ENCODE assay signal across 12 mouse cellular contexts in the genomic region with DNA sequence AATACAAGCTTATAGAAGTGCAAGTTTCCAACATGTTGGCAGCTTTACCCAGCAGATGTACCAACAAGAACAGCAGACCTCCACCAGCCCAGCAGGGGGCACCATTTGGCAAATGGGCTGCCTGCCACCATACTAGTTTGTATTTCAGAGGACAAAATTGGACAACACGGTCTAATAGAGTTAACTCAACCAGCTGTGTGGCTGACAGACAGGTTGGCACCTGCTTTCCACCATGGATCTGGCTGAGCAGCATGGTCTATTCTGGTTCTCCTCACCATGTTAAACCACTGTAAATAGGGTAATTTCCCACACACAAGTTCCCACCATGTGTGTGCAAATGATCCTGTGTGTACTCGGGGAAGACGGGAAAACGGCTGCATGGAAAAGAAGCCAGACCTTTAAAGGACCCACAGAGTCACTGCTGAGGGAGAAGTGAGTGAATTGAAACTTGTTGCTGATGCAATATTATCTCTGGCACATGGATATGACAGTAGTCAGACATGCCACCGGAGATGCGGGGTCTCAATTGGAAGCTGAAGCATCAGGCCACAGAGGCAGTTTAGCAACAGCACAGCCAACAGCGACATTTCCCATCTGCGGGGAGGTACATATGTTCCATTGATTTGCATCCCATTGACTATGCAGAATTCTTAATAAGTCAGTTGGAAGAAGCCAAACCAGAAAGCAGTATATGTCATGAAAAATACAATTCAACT.
DNase-seq lines count a peak whose midpoint lies in the region; ATAC-seq and TF ChIP-seq lines count a peak whose summit lies in the region.
"Had no signal": no experiment of that assay in that cellular context is flagged by ENCODE, and none has a peak within 500 bp of the region (broad histone marks: within the 10 kb centered on the region; RNA-seq: fewer than 3 reads in every experiment).

No protein-coding gene starts in this region.

- H3K4me2 ChIP-seq in intestine, postnatal 0 days (replicated peaks; ENCODE audit: low read depth) = no peak overlapping the region
- no peak overlapping the region for H3K4me2 ChIP-seq in intestine, embryonic 16.5 days (ENCODE audit: low read depth, low read length)
- no peak overlapping the region for H3K4me2 ChIP-seq in CH12.LX (ENCODE audit: insufficient read depth, low read depth, poor library complexity, severe bottlenecking)
- H3K4me2 ChIP-seq: liver, embryonic 13.5 days had no signal

- no peak for TF ChIP-seq POLR2A in CH12.LX (IDR thresholded peaks at IDR 0.05; ENCODE audit: low read depth, low read length)

- no peaks in the 10 kb centered on the region for H3K27me3 ChIP-seq in intestine, postnatal 0 days (replicated peaks; ENCODE audit: control insufficient read depth, insufficient read depth, low read length)
- no peaks in the 10 kb centered on the region for H3K27me3 ChIP-seq in intestine, embryonic 16.5 days (replicated peaks; ENCODE audit: control insufficient read depth, insufficient read depth, low read length)
- no peaks in the 10 kb centered on the region for H3K27me3 ChIP-seq in CH12.LX (replicated peaks)
- H3K27me3 ChIP-seq: liver, embryonic 13.5 days had no signal

- TF ChIP-seq RAD21 in CH12.LX (IDR thresholded peaks at IDR 0.05; ENCODE audit: low read depth, low read length) = peak; percentile 11

- WGBS in intestine, postnatal 0 days = 88% methylated on average over 8 of the region's 8 CpGs
- 84% methylated on average over 8 of the region's 8 CpGs for WGBS in intestine, embryonic 16.5 days

- TF ChIP-seq EP300 in CH12.LX (IDR thresholded peaks at IDR 0.05; ENCODE audit: low read length) = no peak

- ATAC-seq in intestine, postnatal 0 days = no peak
- no peak for ATAC-seq in intestine, embryonic 16.5 days

- dilution Hi-C loops in CH12.LX (cut with MboI; ENCODE audit: extremely low pct_ligation_motif_present, extremely low pct_unique_long_range_greater_than_20kb, low sequenced_read_pairs) = no loop called here

- peak; percentile 22 for DNase-seq in CH12.LX (ENCODE audit: extremely low read depth)
- DNase-seq in ZHBTc4 (ENCODE audit: low read depth, low spot score) = peak; percentile 43
- peak; percentile 66 for DNase-seq in cerebellum, postnatal 36 days
- no peak for DNase-seq in kidney, adult 11 months
- no peak for DNase-seq in heart, adult 18-20 months
- no peak for DNase-seq in yolk sac, embryonic 10.5 days (ENCODE audit: low spot score)
- DNase-seq: gastrocnemius, postnatal 25 days; kidney, adult 9 months; liver, embryonic 13.5 days; thymus, postnatal 4 days had no signal

- H3K9ac ChIP-seq in intestine, postnatal 0 days (ENCODE audit: low read depth, low read length) = no peak overlapping the region
- no peak overlapping the region for H3K9ac ChIP-seq in intestine, embryonic 16.5 days (ENCODE audit: low read depth, low read length)
- no peak overlapping the region for H3K9ac ChIP-seq in CH12.LX (ENCODE audit: insufficient read depth, low read depth)
- H3K9ac ChIP-seq: liver, embryonic 13.5 days had no signal

- H3K4me3 ChIP-seq in intestine, postnatal 0 days (ENCODE audit: low read depth, low read length) = no peak overlapping the region
- no peak overlapping the region for H3K4me3 ChIP-seq in intestine, embryonic 16.5 days (ENCODE audit: low read length)
- no peak overlapping the region for H3K4me3 ChIP-seq in CH12.LX (replicated peaks in 1 of 3; ENCODE audit: low read depth in 2 of 3, low read length in 2 of 3, poor library complexity in 1 of 3)
- H3K4me3 ChIP-seq: liver, embryonic 13.5 days had no signal

- H3K79me2 ChIP-seq in CH12.LX (replicated peaks; ENCODE audit: control insufficient read depth, extremely low read depth, insufficient read depth, poor library complexity, severe bottlenecking) = no peaks in the 10 kb centered on the region

- in situ Hi-C loops in CH12.LX (cut with MboI; ENCODE audit: low pct_ligation_motif_present, low pct_unique_long_range_greater_than_20kb, low sequenced_read_pairs) = no loop called here

- H3K9me3 ChIP-seq in intestine, postnatal 0 days (ENCODE audit: control insufficient read depth) = no peaks in the 10 kb centered on the region
- no peaks in the 10 kb centered on the region for H3K9me3 ChIP-seq in intestine, embryonic 16.5 days (ENCODE audit: control insufficient read depth, low read length)
- H3K9me3 ChIP-seq in CH12.LX (replicated peaks; ENCODE audit: low read length) = peaks cover 4% of the 10 kb centered on the region

- no peak overlapping the region for H3K27ac ChIP-seq in intestine, postnatal 0 days (ENCODE audit: low read depth, low read length)
- no peak overlapping the region for H3K27ac ChIP-seq in intestine, embryonic 16.5 days (ENCODE audit: low read length)
- H3K27ac ChIP-seq in CH12.LX (ENCODE audit: insufficient read depth, low read depth) = no peak overlapping the region
- H3K27ac ChIP-seq: liver, embryonic 13.5 days had no signal

- H3K36me3 ChIP-seq in intestine, postnatal 0 days (ENCODE audit: control insufficient read depth, insufficient read depth) = no peaks in the 10 kb centered on the region
- H3K36me3 ChIP-seq in intestine, embryonic 16.5 days (ENCODE audit: control insufficient read depth, insufficient read depth, low read length) = no peaks in the 10 kb centered on the region
- no peaks in the 10 kb centered on the region for H3K36me3 ChIP-seq in CH12.LX (replicated peaks in 1 of 2; ENCODE audit: control insufficient read depth in 1 of 2, insufficient read depth in 1 of 2, low read length in 1 of 2)
- H3K36me3 ChIP-seq: liver, embryonic 13.5 days had no signal

- no peaks in the 10 kb centered on the region for H3K4me1 ChIP-seq in intestine, postnatal 0 days (replicated peaks; ENCODE audit: control insufficient read depth, insufficient read depth, low read length)
- H3K4me1 ChIP-seq in intestine, embryonic 16.5 days (ENCODE audit: control insufficient read depth, insufficient read depth, low read length) = no peaks in the 10 kb centered on the region
- H3K4me1 ChIP-seq in CH12.LX (ENCODE audit: control insufficient read depth in 1 of 2, insufficient read depth in 2 of 2) = peaks cover 0 to 2% of the 10 kb centered on the region in 2 experiments; a peak in 1 of 4 replicates
- H3K4me1 ChIP-seq: liver, embryonic 13.5 days had no signal

- TF ChIP-seq CTCF in intestine, postnatal 0 days (IDR thresholded peaks at IDR 0.05; ENCODE audit: low read depth) = 0 out of 2 replicates have a peak, but pooled peaks have one; percentile 15
- TF ChIP-seq CTCF in CH12.LX (conservative IDR thresholded peaks at IDR 0.05 in 1 of 2, IDR thresholded peaks at IDR 0.05 in 1 of 2; ENCODE audit: low read depth in 2 of 2, low read length in 2 of 2) = peak in 1 of 2 experiments; percentile 58; a peak in 2 of 4 replicates

TF ChIP-seq in CH12.LX, 34 proteins besides CTCF, POLR2A, EP300 and RAD21:
- no peak for TF ChIP-seq MAFK (IDR thresholded peaks at IDR 0.05; ENCODE audit: insufficient replicate concordance, low read length)
- TF ChIP-seq SIN3A (IDR thresholded peaks at IDR 0.05; ENCODE audit: low read length) = no peak
- no peak for TF ChIP-seq TCF12 (IDR thresholded peaks at IDR 0.05; ENCODE audit: low read depth, low read length)
- no peak for TF ChIP-seq USF1 (IDR thresholded peaks at IDR 0.05; ENCODE audit: low read depth, low read length)
- no peak for TF ChIP-seq GABPA (IDR thresholded peaks at IDR 0.05; ENCODE audit: insufficient replicate concordance, low read depth, low read length)
- TF ChIP-seq ZKSCAN1 (IDR thresholded peaks at IDR 0.05; ENCODE audit: borderline replicate concordance, low read depth, low read length) = no peak
- TF ChIP-seq JUND (conservative IDR thresholded peaks at IDR 0.05; ENCODE audit: low read depth, low read length) = no peak
- no peak for TF ChIP-seq JUN (IDR thresholded peaks at IDR 0.05; ENCODE audit: insufficient read depth, low read depth, low read length)
- TF ChIP-seq ELF1 (IDR thresholded peaks at IDR 0.05; ENCODE audit: low read depth, low read length) = no peak
- TF ChIP-seq BHLHE40 (IDR thresholded peaks at IDR 0.05; ENCODE audit: low read depth, low read length) = no peak
- no peak for TF ChIP-seq UBTF (IDR thresholded peaks at IDR 0.05; ENCODE audit: low read depth, low read length)
- no peak for TF ChIP-seq RCOR1 (conservative IDR thresholded peaks at IDR 0.05; ENCODE audit: low read depth, low read length)
- TF ChIP-seq MYC (IDR thresholded peaks at IDR 0.05; ENCODE audit: low read depth, low read length) = no peak
- TF ChIP-seq MAX (IDR thresholded peaks at IDR 0.05; ENCODE audit: low read length) = no peak
- TF ChIP-seq MXI1 (IDR thresholded peaks at IDR 0.05; ENCODE audit: low read depth, low read length) = no peak
- TF ChIP-seq NELFE (IDR thresholded peaks at IDR 0.05; ENCODE audit: low read depth, low read length) = no peak
- TF ChIP-seq SMC3 (IDR thresholded peaks at IDR 0.05; ENCODE audit: low read depth, low read length) = no peak
- no peak for TF ChIP-seq ZC3H11A (IDR thresholded peaks at IDR 0.05; ENCODE audit: low read depth, low read length)
- TF ChIP-seq IRF4 (IDR thresholded peaks at IDR 0.05; ENCODE audit: low read depth, low read length) = no peak

Comparison
In these comparisons a context has a peak if more than half of its experiments do, and no peak if none do; other contexts are left out.
1. DNase-seq: peak in CH12.LX (single experiment), ZHBTc4 (single experiment) and cerebellum, postnatal 36 days (2 of 2); none in kidney, adult 11 months (single experiment), heart, adult 18-20 months (0 of 2) and yolk sac, embryonic 10.5 days (single experiment).